Mouse (Mus musculus): ENCODE data around the gene Gm4353. TPM values are rescaled to one million over a fixed set of nuclear protein-coding genes. Genes with fewer than 3 reads are reported as not detected.
"Not testable (repeated sequence)": the region's sequence is repeated elsewhere in the genome, so short reads cannot be mapped to it uniquely, and the experiment has no call there.

The Gm4353 gene
- 1.1 and 1.2 TPM in 2 replicates for polyA plus RNA-seq (2012; rRNA removed)

DNA sequence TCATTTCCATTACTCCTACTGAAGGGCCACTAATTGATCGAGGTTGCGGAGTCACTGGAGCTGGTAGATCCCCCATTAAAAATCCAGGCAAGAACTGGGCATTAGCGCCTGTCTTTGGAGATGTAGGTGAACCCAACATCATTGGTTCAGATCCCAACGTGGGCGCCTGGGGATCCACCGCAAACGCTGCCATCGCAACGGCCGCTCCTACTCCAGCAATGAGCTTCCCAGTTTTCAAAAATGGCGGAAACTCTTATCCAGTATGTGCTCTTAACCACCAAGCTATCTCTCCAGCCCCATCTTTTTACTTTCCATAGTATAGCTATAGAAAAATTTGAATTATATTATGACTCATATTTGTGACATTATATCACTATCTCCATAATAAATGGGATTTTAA is at the start of gene Gm4353:
Gene Gm4353 (minus strand): TSS at position 270 of the 400 bp plus-strand sequence.
- H3K27ac ChIP-seq (ENCODE audit: insufficient read depth, low read length); H3K4me3 ChIP-seq (ENCODE audit: insufficient read depth, low read length); H3K4me1 ChIP-seq (ENCODE audit: control insufficient read depth, insufficient read depth, low read length): not testable (repeated sequence)

- no peak for TF ChIP-seq POLR2A (IDR thresholded peaks at IDR 0.05; ENCODE audit: extremely low read depth, insufficient read depth, low read length)
- TF ChIP-seq CTCF (IDR thresholded peaks at IDR 0.05; ENCODE audit: extremely low read depth, insufficient read depth, low read length) = peak; percentile 93
- Histone ChIP-seq H3K4me1 (ENCODE audit: control insufficient read depth, insufficient read depth, low read length) (no peaks in the 10 kb centered on the region), H3K4me3 (ENCODE audit: insufficient read depth, low read length) (no peak overlapping the region), H3K27ac (ENCODE audit: insufficient read depth, low read length) (no peak overlapping the region)
Measured at GRCm38 (mm10) chr7:116132078-116132477, 47.6 kb upstream of the Gm4353 start.

- Histone ChIP-seq H3K4me1 (ENCODE audit: control insufficient read depth, insufficient read depth, low read length) (no peaks in the 10 kb centered on the region), H3K4me3 (ENCODE audit: insufficient read depth, low read length) (no peak overlapping the region), H3K27ac (ENCODE audit: insufficient read depth, low read length) (no peak overlapping the region)
- TF ChIP-seq CTCF (IDR thresholded peaks at IDR 0.05; ENCODE audit: extremely low read depth, insufficient read depth, low read length) (0 out of 2 replicates have a peak, but pooled peaks have one; percentile 26), POLR2A (IDR thresholded peaks at IDR 0.05; ENCODE audit: extremely low read depth, insufficient read depth, low read length) (no peak)
Measured at GRCm38 (mm10) chr7:116131390-116131789, 47.0 kb upstream of the Gm4353 start.

GRCm38 (mm10) chr7:116129374-116129773 is 44.9 kb upstream of the Gm4353 start:
- no peak overlapping the region for H3K4me3 ChIP-seq (ENCODE audit: insufficient read depth, low read length)
- no peak overlapping the region for H3K27ac ChIP-seq (ENCODE audit: insufficient read depth, low read length)
- no peaks in the 10 kb centered on the region for H3K4me1 ChIP-seq (ENCODE audit: control insufficient read depth, insufficient read depth, low read length)
- TF ChIP-seq POLR2A (IDR thresholded peaks at IDR 0.05; ENCODE audit: extremely low read depth, insufficient read depth, low read length) (no peak), CTCF (IDR thresholded peaks at IDR 0.05; ENCODE audit: extremely low read depth, insufficient read depth, low read length) (no peak)

GRCm38 (mm10) chr7:116128286-116128685 is 43.9 kb upstream of the Gm4353 start:
- H3K27ac ChIP-seq (ENCODE audit: insufficient read depth, low read length) = no peak overlapping the region
- peaks cover 3% of the 10 kb centered on the region for H3K4me1 ChIP-seq (ENCODE audit: control insufficient read depth, insufficient read depth, low read length)
- TF ChIP-seq POLR2A (IDR thresholded peaks at IDR 0.05; ENCODE audit: extremely low read depth, insufficient read depth, low read length) = no peak
- no peak for TF ChIP-seq CTCF (IDR thresholded peaks at IDR 0.05; ENCODE audit: extremely low read depth, insufficient read depth, low read length)
- H3K4me3 ChIP-seq (ENCODE audit: insufficient read depth, low read length) = no peak overlapping the region

GRCm38 (mm10) chr7:116127052-116127451 is 42.6 kb upstream of the Gm4353 start:
- no peak for TF ChIP-seq CTCF (IDR thresholded peaks at IDR 0.05; ENCODE audit: extremely low read depth, insufficient read depth, low read length)
- no peak for TF ChIP-seq POLR2A (IDR thresholded peaks at IDR 0.05; ENCODE audit: extremely low read depth, insufficient read depth, low read length)

DNA sequence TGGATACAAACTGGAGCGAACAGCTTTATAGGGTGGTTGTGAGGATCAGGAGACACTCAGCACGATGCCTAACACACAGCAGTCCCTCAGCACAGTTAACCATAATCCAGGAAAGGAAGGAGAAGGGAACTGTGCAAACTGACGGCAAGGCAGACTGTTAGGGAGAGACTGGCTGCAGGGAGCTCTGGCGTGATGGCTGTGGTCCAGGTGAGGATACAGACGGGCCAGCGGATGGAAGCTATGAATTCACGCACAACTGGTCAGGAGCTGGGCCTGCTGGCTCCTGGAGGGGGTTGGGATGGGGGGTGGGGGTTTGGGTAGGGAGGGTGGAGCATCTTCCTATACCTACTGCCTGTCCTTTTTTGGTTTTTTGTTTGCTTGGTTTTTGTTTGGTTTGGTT is 41.2 kb upstream of the Gm4353 start:
- H3K4me3 ChIP-seq (ENCODE audit: insufficient read depth, low read length) = no peak overlapping the region
- H3K27ac ChIP-seq (ENCODE audit: insufficient read depth, low read length) = no peak overlapping the region
- TF ChIP-seq CTCF (IDR thresholded peaks at IDR 0.05; ENCODE audit: extremely low read depth, insufficient read depth, low read length) = no peak
- no peak for TF ChIP-seq POLR2A (IDR thresholded peaks at IDR 0.05; ENCODE audit: extremely low read depth, insufficient read depth, low read length)
- H3K4me1 ChIP-seq (ENCODE audit: control insufficient read depth, insufficient read depth, low read length) = peaks cover 4% of the 10 kb centered on the region

More at GRCm38 (mm10) chr7:116127052-116127451, 42.6 kb upstream of the Gm4353 start:
- H3K4me3 ChIP-seq (ENCODE audit: insufficient read depth, low read length) = no peak overlapping the region
- peaks cover 4% of the 10 kb centered on the region for H3K4me1 ChIP-seq (ENCODE audit: control insufficient read depth, insufficient read depth, low read length)
- no peak overlapping the region for H3K27ac ChIP-seq (ENCODE audit: insufficient read depth, low read length)

- no peak overlapping the region for H3K4me3 ChIP-seq (ENCODE audit: insufficient read depth, low read length)
- peak overlapping the region; percentile 79; the same call in 1 of the 2 replicates for H3K27ac ChIP-seq (ENCODE audit: insufficient read depth, low read length)
- TF ChIP-seq POLR2A (IDR thresholded peaks at IDR 0.05; ENCODE audit: extremely low read depth, insufficient read depth, low read length) = no peak
- TF ChIP-seq CTCF (IDR thresholded peaks at IDR 0.05; ENCODE audit: extremely low read depth, insufficient read depth, low read length) = no peak
- H3K4me1 ChIP-seq (ENCODE audit: control insufficient read depth, insufficient read depth, low read length) = peaks cover 4% of the 10 kb centered on the region
Measured at GRCm38 (mm10) chr7:116124057-116124456, 39.6 kb upstream of the Gm4353 start.

- no peak for TF ChIP-seq POLR2A (IDR thresholded peaks at IDR 0.05; ENCODE audit: extremely low read depth, insufficient read depth, low read length)
- no peak for TF ChIP-seq CTCF (IDR thresholded peaks at IDR 0.05; ENCODE audit: extremely low read depth, insufficient read depth, low read length)
- Histone ChIP-seq H3K4me1 (ENCODE audit: control insufficient read depth, insufficient read depth, low read length) (peaks cover 4% of the 10 kb centered on the region), H3K4me3 (ENCODE audit: insufficient read depth, low read length) (no peak overlapping the region), H3K27ac (ENCODE audit: insufficient read depth, low read length) (peak overlapping the region; percentile 79; the same call in 1 of the 2 replicates)
Measured at GRCm38 (mm10) chr7:116123597-116123985, 39.2 kb upstream of the Gm4353 start.

DNA sequence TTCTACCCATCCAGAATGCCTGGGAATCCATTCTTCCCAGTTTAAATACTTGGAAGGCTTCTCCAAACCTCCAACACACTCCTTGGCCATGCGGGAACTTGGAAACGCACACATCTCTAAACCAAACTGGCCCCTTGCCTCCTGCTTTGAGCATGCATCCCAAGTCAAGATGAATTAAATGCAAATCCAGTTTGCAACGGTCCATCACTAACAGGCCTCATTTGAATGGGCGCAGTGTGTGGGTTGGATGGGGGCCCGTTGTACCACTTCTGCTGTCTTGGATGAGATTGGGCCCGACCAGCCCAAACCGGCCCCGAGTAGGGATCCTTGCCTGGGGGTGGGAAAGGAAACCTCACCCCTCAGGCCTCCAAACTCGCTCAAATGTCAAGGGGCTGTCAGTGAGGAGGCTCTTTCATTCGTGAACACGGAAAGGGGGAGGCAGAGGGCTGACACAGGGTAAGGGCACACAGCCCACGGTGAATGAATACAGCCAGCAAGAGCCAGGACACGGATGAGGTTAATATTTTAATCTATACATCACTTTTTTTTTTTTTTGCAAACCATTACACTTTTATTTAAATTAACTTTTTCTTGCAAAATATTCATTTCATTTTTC is 38.7 kb upstream of the Gm4353 start:
- TF ChIP-seq POLR2A (IDR thresholded peaks at IDR 0.05; ENCODE audit: extremely low read depth, insufficient read depth, low read length) (no peak), CTCF (IDR thresholded peaks at IDR 0.05; ENCODE audit: extremely low read depth, insufficient read depth, low read length) (no peak)
- H3K4me3 ChIP-seq (ENCODE audit: insufficient read depth, low read length) = no peak overlapping the region
- H3K27ac ChIP-seq (ENCODE audit: insufficient read depth, low read length) = no peak overlapping the region
- peaks cover 4% of the 10 kb centered on the region for H3K4me1 ChIP-seq (ENCODE audit: control insufficient read depth, insufficient read depth, low read length)

All from cortical plate, adult 2 months (tissue).